Mouse (Mus musculus): ENCODE measurements around the gene Mdga1.

- no peak for TF ChIP-seq CTCF (IDR thresholded peaks at IDR 0.05; ENCODE audit: borderline replicate concordance, insufficient read depth, low read depth, low read length)
- no peak for TF ChIP-seq POLR2A (IDR thresholded peaks at IDR 0.05; ENCODE audit: borderline replicate concordance, insufficient read depth, low read length)
Observed at GRCm38 (mm10) chr17:29859788-29860283, 110.1 kb downstream of the Mdga1 start.
